Mouse (Mus musculus) hindbrain, embryonic 13.5 days (tissue): ENCODE measurements around the gene Carmil3. TPM values are rescaled to one million over a fixed set of nuclear protein-coding genes. Genes with fewer than 3 reads are reported as not detected.

Experiments
- ATAC-seq: fragments of 200-750 bp; cut with Nextera tagmentation; 2 replicates; pipeline ENCODE4 v1.8.0; 2017; ENCODE audit warnings: moderate TSS enrichment; ENCODE audit not compliant: low FRiP score
- H3K27ac ChIP-seq: fragments of 300-500 bp; sonication (generic); 2 replicates; pipeline ENCODE4 v1.5.1; 2015; ENCODE audit warnings: inconsistent platforms, mild to moderate bottlenecking, moderate library complexity
- H3K27me3 ChIP-seq: fragments of 300-500 bp; sonication (generic); 2 replicates; pipeline ENCODE4 v1.6.1; 2015; ENCODE audit warnings: mild to moderate bottlenecking, inconsistent platforms
- H3K36me3 ChIP-seq: fragments of 300-500 bp; sonication (generic); 2 replicates; pipeline ENCODE4 v1.6.1; 2015; ENCODE audit warnings: mild to moderate bottlenecking, inconsistent platforms
- H3K4me1 ChIP-seq: fragments of 300-500 bp; sonication (generic); replicated peaks from 2 replicates; pipeline ENCODE4 v1.6.1; 2015; ENCODE audit warnings: inconsistent platforms
- H3K4me2 ChIP-seq: fragments of 300-500 bp; sonication (generic); 2 replicates; pipeline ENCODE4 v1.6.1; 2015; ENCODE audit warnings: inconsistent platforms, mild to moderate bottlenecking, moderate library complexity
- H3K4me3 ChIP-seq: fragments of 300-500 bp; sonication (generic); 2 replicates; pipeline ENCODE4 v1.5.1; 2015; ENCODE audit warnings: mild to moderate bottlenecking, inconsistent platforms
- H3K9ac ChIP-seq: fragments of 300-500 bp; sonication (generic); 2 replicates; pipeline ENCODE4 v1.6.1; 2015; ENCODE audit warnings: mild to moderate bottlenecking, inconsistent platforms
- H3K9me3 ChIP-seq: fragments of 300-500 bp; sonication (generic); 2 replicates; pipeline ENCODE4 v1.6.1; 2016; ENCODE audit warnings: inconsistent platforms
- WGBS: fragments of 180-500 bp; shearing (Covaris S2); methylation state at CpG from one replicate; pipeline ENCODE4 v1.1.7; 2015; 5-methylcytosine and 5-hydroxymethylcytosine counted together
- polyA plus RNA-seq: library from polyadenylated mRNA; unstranded; fragments of >200 nt; fragmentation: Nextera tagmentation; extraction: Ambion mirVana; gene quantifications from 2 replicates; pipeline ENCODE4 v1.2.1, GENCODE M21; 2015

Carmil3 gene
- polyA plus RNA-seq = 21.6 and 22.1 TPM in 2 replicates

- WGBS = under 1% methylated on average over 68 of the region's 68 CpGs
- H3K27me3 ChIP-seq = no peaks in the 10 kb centered on the region
- peak within 1 kb of the TSS; percentile 77 for H3K4me2 ChIP-seq
- ATAC-seq = peak; percentile 92
- no peaks in the 10 kb centered on the region for H3K9me3 ChIP-seq
- peak within 1 kb of the TSS; percentile 86 for H3K4me3 ChIP-seq
- peak within 1 kb of the TSS; percentile 95 for H3K27ac ChIP-seq
- H3K9ac ChIP-seq = peak within 1 kb of the TSS; percentile 95
- peaks cover 24% of the 10 kb centered on the region for H3K4me1 ChIP-seq
- peaks cover 25% of the 10 kb centered on the region for H3K36me3 ChIP-seq
Measured at GRCm38 (mm10) chr14:55490361-55491201, at the start of gene Carmil3. Carmil3 (plus strand) TSS chr14:55490651.

GRCm38 (mm10) chr14:55457693-55458092 is 32.8 kb upstream of the Carmil3 start:
- no peaks in the 10 kb centered on the region for H3K4me1 ChIP-seq
- no peak overlapping the region for H3K4me3 ChIP-seq
- no peak for ATAC-seq
- H3K27ac ChIP-seq = no peak overlapping the region
- H3K9me3 ChIP-seq = 0 out of 2 replicates have a peak, but pooled peaks cover 8% of the 10 kb centered on the region
- H3K36me3 ChIP-seq = no peaks in the 10 kb centered on the region
- no peak overlapping the region for H3K4me2 ChIP-seq
- no peak overlapping the region for H3K9ac ChIP-seq
- H3K27me3 ChIP-seq = 0 out of 2 replicates have a peak, but pooled peaks cover 8% of the 10 kb centered on the region
- WGBS = 71% methylated on average over 2 of the region's 2 CpGs

- Histone ChIP-seq H3K9ac (no peak overlapping the region), H3K36me3 (no peaks in the 10 kb centered on the region), H3K4me1 (no peaks in the 10 kb centered on the region), H3K4me3 (no peak overlapping the region), H3K27ac (no peak overlapping the region), H3K27me3 (0 out of 2 replicates have a peak, but pooled peaks cover 8% of the 10 kb centered on the region), H3K9me3 (0 out of 2 replicates have a peak, but pooled peaks cover 8% of the 10 kb centered on the region), H3K4me2 (no peak overlapping the region)
- 21% methylated on average over 10 of the region's 10 CpGs for WGBS
- ATAC-seq = no peak
Measured at GRCm38 (mm10) chr14:55458273-55458672, 32.2 kb upstream of the Carmil3 start.

- 94% methylated on average over 3 of the region's 3 CpGs for WGBS
- Histone ChIP-seq H3K27me3 (0 out of 2 replicates have a peak, but pooled peaks cover 8% of the 10 kb centered on the region), H3K27ac (no peak overlapping the region), H3K36me3 (no peaks in the 10 kb centered on the region), H3K4me1 (no peaks in the 10 kb centered on the region), H3K4me2 (no peak overlapping the region), H3K9ac (no peak overlapping the region), H3K9me3 (0 out of 2 replicates have a peak, but pooled peaks cover 8% of the 10 kb centered on the region), H3K4me3 (no peak overlapping the region)
- no peak for ATAC-seq
Measured at GRCm38 (mm10) chr14:55458761-55459160, 31.7 kb upstream of the Carmil3 start.

GRCm38 (mm10) chr14:55459796-55460195 is 30.7 kb upstream of the Carmil3 start:
- H3K9me3 ChIP-seq = 0 out of 2 replicates have a peak, but pooled peaks cover 8% of the 10 kb centered on the region
- H3K4me2 ChIP-seq = no peak overlapping the region
- 0 out of 2 replicates have a peak, but pooled peaks cover 8% of the 10 kb centered on the region for H3K27me3 ChIP-seq
- no peak for ATAC-seq
- no peaks in the 10 kb centered on the region for H3K4me1 ChIP-seq
- H3K36me3 ChIP-seq = no peaks in the 10 kb centered on the region
- H3K27ac ChIP-seq = no peak overlapping the region
- WGBS = 65% methylated on average over 4 of the region's 4 CpGs
- H3K4me3 ChIP-seq = no peak overlapping the region
- H3K9ac ChIP-seq = no peak overlapping the region

DNA sequence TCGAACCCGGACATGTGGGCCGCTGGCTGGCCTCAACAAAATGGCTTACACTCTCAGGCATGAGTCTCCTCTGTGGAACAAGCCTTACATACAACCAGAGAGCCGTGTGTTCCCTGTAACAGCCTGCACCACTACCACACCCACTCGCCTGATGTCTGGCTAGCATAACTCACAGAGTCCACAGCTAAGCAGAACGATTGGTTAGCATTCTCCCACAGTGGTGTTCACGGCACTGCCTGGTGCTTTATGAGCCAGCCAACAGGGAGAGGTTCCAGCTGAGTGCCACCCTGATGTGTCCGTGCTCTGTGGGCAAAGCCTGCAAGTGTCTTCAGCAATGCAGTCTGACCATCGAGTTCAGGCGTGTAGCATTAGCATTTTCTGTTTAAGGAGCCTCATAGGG is 30.2 kb upstream of the Carmil3 start:
- no peak overlapping the region for H3K9ac ChIP-seq
- H3K27ac ChIP-seq = no peak overlapping the region
- WGBS = 74% methylated on average over 10 of the region's 10 CpGs
- no peak overlapping the region for H3K4me3 ChIP-seq
- 0 out of 2 replicates have a peak, but pooled peaks cover 8% of the 10 kb centered on the region for H3K27me3 ChIP-seq
- no peak for ATAC-seq
- no peaks in the 10 kb centered on the region for H3K36me3 ChIP-seq
- H3K4me2 ChIP-seq = no peak overlapping the region
- 0 out of 2 replicates have a peak, but pooled peaks cover 8% of the 10 kb centered on the region for H3K9me3 ChIP-seq
- H3K4me1 ChIP-seq = no peaks in the 10 kb centered on the region

GRCm38 (mm10) chr14:55461757-55462156 is 28.7 kb upstream of the Carmil3 start:
- no peaks in the 10 kb centered on the region for H3K36me3 ChIP-seq
- no peak overlapping the region for H3K4me2 ChIP-seq
- 79% methylated on average over 4 of the region's 4 CpGs for WGBS
- H3K4me3 ChIP-seq = no peak overlapping the region
- H3K27ac ChIP-seq = no peak overlapping the region
- no peaks in the 10 kb centered on the region for H3K4me1 ChIP-seq
- H3K27me3 ChIP-seq = 0 out of 2 replicates have a peak, but pooled peaks cover 16% of the 10 kb centered on the region
- ATAC-seq = no peak
- no peaks in the 10 kb centered on the region for H3K9me3 ChIP-seq
- H3K9ac ChIP-seq = no peak overlapping the region

DNA sequence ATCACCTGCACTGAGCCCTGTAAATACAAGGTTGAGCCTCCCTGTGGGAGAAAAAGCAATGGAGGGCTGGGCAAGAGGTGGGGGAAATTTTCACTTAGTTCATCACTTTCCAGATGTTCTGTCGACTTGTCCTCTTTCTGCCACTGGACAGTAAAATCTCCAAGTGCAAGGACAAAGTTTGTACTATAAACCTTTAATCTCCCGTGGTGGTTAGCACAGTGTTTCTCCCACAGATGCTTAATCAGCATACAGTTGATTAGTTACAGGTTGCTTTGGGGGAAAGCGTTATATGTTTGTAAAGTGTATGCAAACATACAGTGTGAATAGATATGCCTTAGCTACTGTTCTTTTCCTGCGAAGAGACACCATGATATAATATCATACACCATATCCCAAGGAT is 24.0 kb upstream of the Carmil3 start:
- H3K4me1 ChIP-seq = 0 out of 2 replicates have a peak, but pooled peaks cover 3% of the 10 kb centered on the region
- 0 out of 2 replicates have a peak, but pooled peaks cover 10% of the 10 kb centered on the region for H3K27me3 ChIP-seq
- no peak overlapping the region for H3K4me3 ChIP-seq
- no peak for ATAC-seq
- H3K9ac ChIP-seq = no peak overlapping the region
- H3K9me3 ChIP-seq = no peaks in the 10 kb centered on the region
- H3K36me3 ChIP-seq = no peaks in the 10 kb centered on the region
- no peak overlapping the region for H3K27ac ChIP-seq
- WGBS = 86% methylated on average over 4 of the region's 4 CpGs
- no peak overlapping the region for H3K4me2 ChIP-seq

GRCm38 (mm10) chr14:55467108-55467507 is 23.3 kb upstream of the Carmil3 start:
- Histone ChIP-seq H3K9me3 (no peaks in the 10 kb centered on the region), H3K4me2 (no peak overlapping the region), H3K27me3 (0 out of 2 replicates have a peak, but pooled peaks cover 10% of the 10 kb centered on the region), H3K36me3 (no peaks in the 10 kb centered on the region), H3K9ac (no peak overlapping the region), H3K4me3 (no peak overlapping the region), H3K4me1 (0 out of 2 replicates have a peak, but pooled peaks cover 3% of the 10 kb centered on the region), H3K27ac (no peak overlapping the region)
- 82% methylated on average over 7 of the region's 7 CpGs for WGBS
- ATAC-seq = no peak

DNA sequence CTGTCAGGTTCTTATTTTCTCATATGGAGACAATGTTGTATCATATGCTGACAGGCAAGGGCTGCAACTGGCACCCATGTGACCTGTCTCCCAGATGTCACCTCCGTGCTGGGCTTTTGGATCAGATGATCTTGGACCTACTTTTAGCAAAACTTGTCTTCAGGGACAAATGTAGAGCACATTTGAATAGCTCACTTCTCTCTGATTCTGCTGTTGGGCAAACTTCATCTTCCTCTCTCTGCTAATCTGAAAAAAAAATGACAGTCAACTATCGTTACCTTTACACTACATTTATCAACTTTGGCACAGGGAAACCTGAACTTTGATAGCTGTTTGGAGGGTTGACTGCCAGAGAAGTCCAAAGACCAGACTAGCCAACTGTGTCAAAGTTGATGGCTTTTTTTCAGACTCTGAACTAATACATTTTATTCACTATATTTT is 22.1 kb upstream of the Carmil3 start:
- Histone ChIP-seq H3K9me3 (no peaks in the 10 kb centered on the region), H3K27ac (no peak overlapping the region), H3K27me3 (0 out of 2 replicates have a peak, but pooled peaks cover 10% of the 10 kb centered on the region), H3K4me2 (no peak overlapping the region), H3K36me3 (no peaks in the 10 kb centered on the region), H3K4me1 (0 out of 2 replicates have a peak, but pooled peaks cover 3% of the 10 kb centered on the region), H3K4me3 (no peak overlapping the region), H3K9ac (no peak overlapping the region)
- ATAC-seq = no peak
- WGBS = 89% methylated on average over 2 of the region's 2 CpGs

- ATAC-seq = no peak
Measured at GRCm38 (mm10) chr14:55469041-55469440, 21.4 kb upstream of the Carmil3 start.

GRCm38 (mm10) chr14:55469821-55470220 is 20.6 kb upstream of the Carmil3 start:
- Histone ChIP-seq H3K27ac (no peak overlapping the region), H3K27me3 (0 out of 2 replicates have a peak, but pooled peaks cover 10% of the 10 kb centered on the region), H3K9ac (no peak overlapping the region), H3K9me3 (no peaks in the 10 kb centered on the region), H3K36me3 (no peaks in the 10 kb centered on the region), H3K4me1 (0 out of 2 replicates have a peak, but pooled peaks cover 3% of the 10 kb centered on the region), H3K4me3 (no peak overlapping the region), H3K4me2 (no peak overlapping the region)
- ATAC-seq = no peak
- WGBS = 91% methylated on average over 6 of the region's 6 CpGs

More at GRCm38 (mm10) chr14:55469041-55469440, 21.4 kb upstream of the Carmil3 start:
- Histone ChIP-seq H3K4me1 (0 out of 2 replicates have a peak, but pooled peaks cover 3% of the 10 kb centered on the region), H3K4me3 (no peak overlapping the region), H3K27ac (no peak overlapping the region), H3K9me3 (no peaks in the 10 kb centered on the region), H3K9ac (no peak overlapping the region), H3K36me3 (no peaks in the 10 kb centered on the region), H3K27me3 (0 out of 2 replicates have a peak, but pooled peaks cover 10% of the 10 kb centered on the region), H3K4me2 (no peak overlapping the region)
- WGBS = 95% methylated on average over 2 of the region's 2 CpGs
